Mouse (Mus musculus): ENCODE measurements around the gene Zfp365. TPM values are rescaled to one million over a fixed set of nuclear protein-coding genes. Genes with fewer than 3 reads are reported as not detected.
A peak's percentile ranks its signal among the peaks of the same experiment; 100 is the strongest.

Gene Zfp365
- total RNA-seq, 2 experiments from 2014 or later = 456 to 474 TPM

- DNase-seq (ENCODE audit: extremely low spot score in 1 of 2, low spot score in 2 of 2) = no peak
- intact Hi-C loops (cut with DNase I) = loop anchor here (10.0 kb wide), 1 partner anchor 409 kb away; the partner anchor contains the start of gene Arid5b
- H3K27ac ChIP-seq = no peak overlapping the region
- H3K4me3 ChIP-seq = no peak overlapping the region
- TF ChIP-seq CTCF (IDR thresholded peaks at IDR 0.05) = no peak
Measured at GRCm38 (mm10) chr10:67865841-67866240, 46.6 kb downstream of the Zfp365 start.

- no peak for TF ChIP-seq CTCF (IDR thresholded peaks at IDR 0.05)
- intact Hi-C loops (cut with DNase I) = loop anchor here (10.0 kb wide), 1 partner anchor 410 kb away; the partner anchor contains the start of gene Arid5b
- H3K27ac ChIP-seq = no peak overlapping the region
- no peak overlapping the region for H3K4me3 ChIP-seq
- DNase-seq (ENCODE audit: extremely low spot score in 1 of 2, low spot score in 2 of 2) = peak in 1 of 2 experiments; percentile 59
Measured at GRCm38 (mm10) chr10:67865063-67865462, 47.4 kb downstream of the Zfp365 start.

DNA sequence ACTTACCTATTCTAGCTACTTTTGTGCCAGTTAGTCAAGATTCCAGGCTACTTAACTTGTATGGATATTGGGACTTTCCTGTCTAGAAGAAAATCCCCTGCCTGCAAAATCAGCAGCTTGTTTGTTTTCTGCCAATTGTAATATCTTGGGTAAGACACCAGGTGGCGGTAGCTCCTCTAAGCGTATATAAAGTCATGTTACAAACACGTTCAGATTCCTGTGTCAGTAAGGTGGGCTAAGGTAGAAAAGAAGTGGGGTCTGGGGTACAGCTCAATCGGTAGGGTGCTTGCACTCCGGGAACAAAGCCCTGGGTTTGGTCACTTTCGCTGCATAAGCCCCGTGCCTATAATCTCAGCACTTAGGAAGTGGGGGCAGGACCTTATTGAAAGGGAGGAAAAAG, 50.1 kb downstream of the Zfp365 start:
- intact Hi-C loops (cut with DNase I) = loop anchor here (2.0 to 10.0 kb wide), 3 partner anchors 122 to 412 kb away; partner anchors contain the start of gene Arid5b
- H3K27ac ChIP-seq = no peak overlapping the region
- H3K4me3 ChIP-seq = no peak overlapping the region
- TF ChIP-seq CTCF (IDR thresholded peaks at IDR 0.05) = peak; percentile 82
- no peak for DNase-seq (ENCODE audit: extremely low spot score in 1 of 2, low spot score in 2 of 2)

DNA sequence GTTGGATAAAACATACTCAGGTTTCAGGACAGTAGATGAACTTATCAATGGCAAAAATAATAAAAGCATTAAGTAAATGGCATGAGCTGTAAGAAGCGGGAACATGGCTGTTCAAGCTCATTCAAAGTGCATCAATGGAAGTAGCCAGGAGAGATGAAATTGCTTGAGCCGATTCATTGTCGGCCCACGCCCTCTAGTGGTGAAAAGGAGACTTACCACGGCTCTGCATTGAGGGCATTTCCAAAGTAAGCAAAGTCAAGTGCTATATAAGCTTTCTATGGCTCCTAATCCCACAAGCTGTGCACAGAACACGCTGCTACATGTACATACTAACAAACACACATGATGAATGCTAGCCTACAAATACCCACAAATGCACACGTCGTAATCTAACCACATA, 53.6 kb downstream of the Zfp365 start:
- Histone ChIP-seq H3K4me3 (no peak overlapping the region), H3K27ac (no peak overlapping the region)
- TF ChIP-seq CTCF (IDR thresholded peaks at IDR 0.05) = peak; percentile 98
- intact Hi-C loops (cut with DNase I) = loop anchor here (5.0 kb wide), 3 partner anchors 92 to 322 kb away; partner anchors contain the start of gene Egr2
- DNase-seq (ENCODE audit: extremely low spot score in 1 of 2, low spot score in 2 of 2) = peak; percentile 76 to 77

DNA sequence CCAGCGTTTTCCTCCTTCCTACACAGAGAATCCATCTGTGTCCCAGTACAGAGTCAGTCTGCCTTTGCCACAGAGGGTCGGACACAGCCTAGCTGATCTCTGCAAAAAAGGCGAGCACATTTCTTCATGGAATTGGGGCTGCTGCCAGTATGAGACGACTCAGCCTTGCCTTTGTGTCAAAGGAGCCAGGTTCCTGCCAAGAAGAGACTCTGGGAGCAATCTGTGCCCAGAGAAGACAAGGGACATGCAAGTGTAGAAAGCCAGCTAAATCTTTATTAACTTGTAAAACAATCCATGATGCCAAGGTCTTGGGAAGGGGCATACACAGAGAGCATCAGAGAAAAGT, 54.9 kb downstream of the Zfp365 start:
- no peak for DNase-seq (ENCODE audit: extremely low spot score in 1 of 2, low spot score in 2 of 2)
- Histone ChIP-seq H3K4me3 (no peak overlapping the region), H3K27ac (no peak overlapping the region)
- TF ChIP-seq CTCF (IDR thresholded peaks at IDR 0.05) = no peak
- intact Hi-C loops (cut with DNase I) = loop anchor here (2.0 to 5.0 kb wide), 4 partner anchors 90 to 543 kb away; partner anchors contain the start of gene Egr2

- intact Hi-C loops (cut with DNase I) = loop anchor here (2.0 to 5.0 kb wide), 4 partner anchors 90 to 542 kb away; partner anchors contain the start of gene Egr2
- Histone ChIP-seq H3K27ac (no peak overlapping the region), H3K4me3 (no peak overlapping the region)
- TF ChIP-seq CTCF (IDR thresholded peaks at IDR 0.05) = no peak
- DNase-seq (ENCODE audit: extremely low spot score in 1 of 2, low spot score in 2 of 2) = no peak
Measured at GRCm38 (mm10) chr10:67856791-67857560, 55.5 kb downstream of the Zfp365 start.

GRCm38 (mm10) chr10:67855760-67856159, 56.7 kb downstream of the Zfp365 start:
- Histone ChIP-seq H3K27ac (no peak overlapping the region), H3K4me3 (no peak overlapping the region)
- no peak for DNase-seq (ENCODE audit: extremely low spot score in 1 of 2, low spot score in 2 of 2)
- intact Hi-C loops (cut with DNase I) = loop anchor here (2.0 to 5.0 kb wide), 4 partner anchors 88 to 541 kb away; partner anchors contain the start of gene Egr2
- no peak for TF ChIP-seq CTCF (IDR thresholded peaks at IDR 0.05)

GRCm38 (mm10) chr10:67852411-67852810, 60.1 kb downstream of the Zfp365 start:
- H3K4me3 ChIP-seq = no peak overlapping the region
- intact Hi-C loops (cut with DNase I) = no loop called here
- no peak overlapping the region for H3K27ac ChIP-seq
- DNase-seq (ENCODE audit: extremely low spot score in 1 of 2, low spot score in 2 of 2) = no peak
- no peak for TF ChIP-seq CTCF (IDR thresholded peaks at IDR 0.05)

DNA sequence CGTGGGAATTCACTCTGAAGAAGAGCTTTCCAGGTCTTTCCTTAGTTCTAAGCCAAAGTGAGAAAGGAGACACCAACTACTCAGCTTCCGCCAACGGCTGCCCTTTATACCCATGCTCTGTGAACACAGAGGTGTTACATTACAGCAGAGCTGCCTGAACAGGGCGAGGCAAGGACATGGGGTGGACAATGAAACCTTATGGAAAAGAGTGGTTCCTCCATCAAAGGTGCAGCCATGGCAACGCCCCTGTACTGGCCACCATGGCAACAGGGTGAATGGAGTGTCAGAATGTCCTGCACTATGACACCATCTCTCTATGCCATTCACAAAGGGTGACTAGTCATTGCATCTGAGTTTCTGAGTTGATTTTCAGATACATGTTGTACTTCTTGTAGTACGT, 61.4 kb downstream of the Zfp365 start:
- Histone ChIP-seq H3K27ac (no peak overlapping the region), H3K4me3 (no peak overlapping the region)
- no peak for TF ChIP-seq CTCF (IDR thresholded peaks at IDR 0.05)
- DNase-seq (ENCODE audit: extremely low spot score in 1 of 2, low spot score in 2 of 2) = no peak
- intact Hi-C loops (cut with DNase I) = no loop called here

- no peak for DNase-seq (ENCODE audit: extremely low spot score in 1 of 2, low spot score in 2 of 2)
- intact Hi-C loops (cut with DNase I) = no loop called here
- Histone ChIP-seq H3K4me3 (no peak overlapping the region), H3K27ac (no peak overlapping the region)
- no peak for TF ChIP-seq CTCF (IDR thresholded peaks at IDR 0.05)
Measured at GRCm38 (mm10) chr10:67846016-67846650, 66.3 kb downstream of the Zfp365 start.

DNA sequence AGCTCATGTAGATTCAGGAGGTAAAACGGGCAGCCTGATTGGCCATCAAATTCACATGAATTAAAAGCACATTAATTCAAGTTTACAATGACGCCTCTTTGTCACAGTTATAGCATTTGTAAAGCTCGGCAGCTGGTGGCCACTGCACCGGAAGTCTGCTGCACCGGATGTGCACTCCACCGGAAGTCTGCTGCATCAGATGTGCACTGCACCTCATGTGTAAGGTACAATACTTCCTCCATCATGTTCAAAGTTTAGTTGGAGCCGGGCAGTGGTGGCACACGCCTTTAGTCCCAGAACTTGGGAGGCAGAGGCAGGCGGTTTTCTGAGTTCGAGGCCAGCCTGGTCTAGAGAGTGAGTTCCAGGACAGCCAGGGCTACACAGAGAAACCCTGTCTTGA, 70.9 kb downstream of the Zfp365 start:
- no peak overlapping the region for H3K4me3 ChIP-seq
- H3K27ac ChIP-seq = no peak overlapping the region
- DNase-seq (ENCODE audit: extremely low spot score in 1 of 2, low spot score in 2 of 2) = no peak
- intact Hi-C loops (cut with DNase I) = no loop called here
- no peak for TF ChIP-seq CTCF (IDR thresholded peaks at IDR 0.05)

DNA sequence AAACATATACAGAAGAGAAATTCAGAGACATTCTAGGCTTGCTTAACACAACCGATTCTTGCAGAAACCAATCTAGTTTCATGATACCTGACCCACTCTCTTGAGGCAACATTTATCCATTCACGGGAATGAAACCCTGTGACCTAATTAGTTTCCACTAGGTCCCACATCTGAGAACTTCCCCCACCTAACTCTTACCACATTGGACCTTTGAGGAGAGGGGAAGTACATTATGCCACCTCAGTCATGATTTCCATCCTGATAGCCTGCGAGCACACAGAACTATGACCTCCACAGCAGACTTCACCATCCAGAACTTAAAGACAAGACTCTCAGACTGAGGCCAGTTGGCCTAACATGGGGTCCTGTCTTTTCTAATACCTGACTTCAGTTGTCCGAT, 71.7 kb downstream of the Zfp365 start:
- H3K4me3 ChIP-seq = no peak overlapping the region
- TF ChIP-seq CTCF (IDR thresholded peaks at IDR 0.05) = no peak
- H3K27ac ChIP-seq = no peak overlapping the region
- DNase-seq (ENCODE audit: extremely low spot score in 1 of 2, low spot score in 2 of 2) = no peak
- intact Hi-C loops (cut with DNase I) = no loop called here

All from left cerebral cortex, adult 2 months (tissue).